Mouse (Mus musculus) ES-Bruce4 (cell line): Measurements from ENCODE around the gene Mab21l3. TPM values are rescaled to one million over a fixed set of nuclear protein-coding genes. Genes with fewer than 3 reads are reported as not detected.

Experiments used
- H3K27ac ChIP-seq: 2 replicates; pipeline ENCODE4 v1.5.1; 2012; ENCODE audit warnings: low read length, inconsistent platforms; ENCODE audit not compliant: insufficient read depth
- H3K27me3 ChIP-seq: 2 replicates; pipeline ENCODE4 v1.6.1; 2012; ENCODE audit warnings: mild to moderate bottlenecking, low read length, inconsistent platforms; ENCODE audit not compliant: control insufficient read depth, poor library complexity, insufficient read depth, severe bottlenecking
- H3K36me3 ChIP-seq: 2 replicates; pipeline ENCODE4 v1.6.1; 2012; ENCODE audit warnings: inconsistent platforms, mild to moderate bottlenecking, low read length, moderate library complexity; ENCODE audit not compliant: control insufficient read depth, poor library complexity, insufficient read depth, severe bottlenecking
- H3K4me1 ChIP-seq: one replicate; pipeline ENCODE4 v1.8.1; 2011; ENCODE audit warnings: low read length; ENCODE audit not compliant: control insufficient read depth, insufficient read depth
- H3K4me3 ChIP-seq: 2 replicates; pipeline ENCODE4 v1.5.1; 2011; ENCODE audit warnings: low read depth, mild to moderate bottlenecking, low read length
- H3K9ac ChIP-seq: 2 replicates; pipeline ENCODE4 v1.6.1; 2012; ENCODE audit warnings: low read depth, mild to moderate bottlenecking, inconsistent platforms; ENCODE audit not compliant: poor library complexity, severe bottlenecking
- H3K9me3 ChIP-seq: replicated peaks from 2 replicates; pipeline ENCODE4 v1.6.1; 2012; ENCODE audit warnings: mild to moderate bottlenecking, low read length, inconsistent platforms; ENCODE audit not compliant: control insufficient read depth, poor library complexity, insufficient read depth, severe bottlenecking
- CTCF ChIP-seq: IDR thresholded peaks from one replicate; pipeline ENCODE4 v1.8.1; 2011; ENCODE audit warnings: low read depth, low read length
- EP300 ChIP-seq: IDR thresholded peaks from 2 replicates; pipeline ENCODE4 v1.6.1; 2011; ENCODE audit warnings: low read depth, low read length; ENCODE audit not compliant: insufficient read depth
- POLR2A ChIP-seq: IDR thresholded peaks from one replicate; pipeline ENCODE4 v1.8.1; 2011; ENCODE audit warnings: low read length; ENCODE audit not compliant: insufficient read depth
- polyA plus RNA-seq: library from polyadenylated mRNA; stranded (reverse); fragments of >200 nt; gene quantifications from 2 replicates; pipeline ENCODE4 v1.2.4, GENCODE M21; 2011; ENCODE audit warnings: low read depth; ENCODE audit not compliant: missing spikeins, insufficient read depth, insufficient read length

Mab21l3 gene
- polyA plus RNA-seq, 1 experiment: 3.8 TPM

DNA sequence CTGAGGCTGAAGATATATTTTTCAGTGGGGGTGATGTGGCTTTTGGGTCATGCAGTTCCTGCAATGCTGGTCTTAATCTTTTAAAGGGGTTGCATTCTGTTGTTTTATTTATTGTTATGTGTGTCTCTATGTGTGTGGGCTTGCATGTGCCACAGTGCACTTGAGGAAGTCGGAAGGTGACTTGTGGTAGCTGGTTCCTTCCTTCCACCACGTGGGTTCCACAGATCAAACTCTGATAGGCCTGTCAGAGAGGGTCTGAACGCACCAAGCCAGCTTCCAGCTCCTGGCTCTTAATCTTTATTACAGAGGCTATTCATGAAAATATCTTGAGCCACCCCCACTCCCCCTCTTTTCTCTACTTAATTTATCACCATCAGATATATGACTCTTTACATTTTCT, 35.1 kb upstream of the Mab21l3 start:
- H3K4me1 ChIP-seq: no peaks in the 10 kb centered on the region
- no peaks in the 10 kb centered on the region for H3K36me3 ChIP-seq
- no peak overlapping the region for H3K27ac ChIP-seq
- H3K9ac ChIP-seq: no peak overlapping the region
- no peak overlapping the region for H3K4me3 ChIP-seq
- TF ChIP-seq EP300 (no peak), POLR2A (no peak), CTCF (no peak)
- no peaks in the 10 kb centered on the region for H3K9me3 ChIP-seq
- H3K27me3 ChIP-seq: no peaks in the 10 kb centered on the region

DNA sequence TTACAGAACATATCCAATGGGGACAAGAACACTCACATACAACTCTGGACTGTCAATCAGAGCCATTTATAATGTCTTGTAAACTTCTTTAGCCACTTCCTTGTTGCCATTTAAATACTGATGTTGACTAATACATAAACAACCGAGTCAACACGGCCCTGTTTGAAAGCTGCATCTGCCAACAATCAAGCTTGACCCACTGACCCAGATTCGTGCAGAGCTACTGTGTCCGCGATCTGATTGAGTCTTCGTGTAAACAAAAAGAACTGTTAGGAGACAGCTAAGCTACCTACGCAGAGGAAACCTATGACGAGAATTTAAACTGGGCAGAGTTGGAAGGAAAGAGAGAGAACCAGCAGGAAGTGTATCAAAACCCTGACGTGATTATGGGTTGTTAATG, 33.0 kb upstream of the Mab21l3 start:
- Histone ChIP-seq H3K27me3 (no peaks in the 10 kb centered on the region), H3K27ac (no peak overlapping the region), H3K4me3 (no peak overlapping the region), H3K36me3 (no peaks in the 10 kb centered on the region), H3K9me3 (no peaks in the 10 kb centered on the region), H3K9ac (no peak overlapping the region), H3K4me1 (no peaks in the 10 kb centered on the region)
- TF ChIP-seq CTCF: no peak

DNA sequence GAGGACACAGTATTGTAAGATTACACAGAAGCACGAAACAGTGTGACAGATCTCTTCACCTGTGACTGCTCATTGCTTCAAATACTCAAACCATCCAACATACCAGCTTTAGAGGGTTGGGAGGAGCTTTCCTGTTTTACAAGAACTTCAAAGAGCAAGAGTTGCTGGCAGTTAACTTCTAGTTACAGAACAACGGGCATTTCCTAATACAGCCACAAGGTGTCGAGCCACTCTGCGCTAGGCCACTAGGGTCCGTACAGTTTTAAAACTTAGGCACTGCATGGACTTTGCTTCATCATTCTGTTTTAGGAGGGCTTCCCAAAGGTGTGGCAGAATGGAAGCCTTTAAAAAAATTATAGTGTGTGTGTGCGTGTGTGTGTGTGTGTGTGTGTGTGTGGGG, 32.1 kb upstream of the Mab21l3 start:
- no peak for TF ChIP-seq POLR2A
- TF ChIP-seq EP300: no peak
- TF ChIP-seq CTCF: peak; percentile 30
- no peaks in the 10 kb centered on the region for H3K4me1 ChIP-seq
- H3K36me3 ChIP-seq: no peaks in the 10 kb centered on the region
- no peaks in the 10 kb centered on the region for H3K27me3 ChIP-seq
- H3K9ac ChIP-seq: no peak overlapping the region
- H3K27ac ChIP-seq: no peak overlapping the region
- no peaks in the 10 kb centered on the region for H3K9me3 ChIP-seq
- no peak overlapping the region for H3K4me3 ChIP-seq

DNA sequence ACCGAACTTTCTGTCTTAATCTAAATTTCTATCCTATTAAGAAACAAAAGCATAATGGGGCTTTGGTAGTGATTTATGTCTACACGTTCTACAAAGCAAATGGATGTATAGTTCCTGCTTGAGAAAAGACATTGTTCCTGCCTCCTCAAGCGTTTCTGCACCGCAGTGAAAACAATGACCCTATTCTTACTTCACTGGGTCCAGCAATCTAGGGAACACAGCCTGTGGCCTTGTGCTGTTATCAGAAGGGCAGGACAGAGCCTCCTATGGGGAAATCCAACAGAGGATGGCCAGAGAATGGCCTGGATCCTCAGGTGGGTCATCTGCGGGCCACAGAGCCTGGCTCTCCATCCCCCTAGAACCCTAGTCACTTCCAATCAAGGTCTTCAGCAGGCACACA, 29.4 kb upstream of the Mab21l3 start:
- no peaks in the 10 kb centered on the region for H3K4me1 ChIP-seq
- H3K27ac ChIP-seq: no peak overlapping the region
- no peak overlapping the region for H3K4me3 ChIP-seq
- H3K27me3 ChIP-seq: no peaks in the 10 kb centered on the region
- no peak overlapping the region for H3K9ac ChIP-seq
- H3K9me3 ChIP-seq: no peaks in the 10 kb centered on the region
- H3K36me3 ChIP-seq: no peaks in the 10 kb centered on the region
- TF ChIP-seq POLR2A: no peak
- no peak for TF ChIP-seq EP300
- TF ChIP-seq CTCF: no peak

DNA sequence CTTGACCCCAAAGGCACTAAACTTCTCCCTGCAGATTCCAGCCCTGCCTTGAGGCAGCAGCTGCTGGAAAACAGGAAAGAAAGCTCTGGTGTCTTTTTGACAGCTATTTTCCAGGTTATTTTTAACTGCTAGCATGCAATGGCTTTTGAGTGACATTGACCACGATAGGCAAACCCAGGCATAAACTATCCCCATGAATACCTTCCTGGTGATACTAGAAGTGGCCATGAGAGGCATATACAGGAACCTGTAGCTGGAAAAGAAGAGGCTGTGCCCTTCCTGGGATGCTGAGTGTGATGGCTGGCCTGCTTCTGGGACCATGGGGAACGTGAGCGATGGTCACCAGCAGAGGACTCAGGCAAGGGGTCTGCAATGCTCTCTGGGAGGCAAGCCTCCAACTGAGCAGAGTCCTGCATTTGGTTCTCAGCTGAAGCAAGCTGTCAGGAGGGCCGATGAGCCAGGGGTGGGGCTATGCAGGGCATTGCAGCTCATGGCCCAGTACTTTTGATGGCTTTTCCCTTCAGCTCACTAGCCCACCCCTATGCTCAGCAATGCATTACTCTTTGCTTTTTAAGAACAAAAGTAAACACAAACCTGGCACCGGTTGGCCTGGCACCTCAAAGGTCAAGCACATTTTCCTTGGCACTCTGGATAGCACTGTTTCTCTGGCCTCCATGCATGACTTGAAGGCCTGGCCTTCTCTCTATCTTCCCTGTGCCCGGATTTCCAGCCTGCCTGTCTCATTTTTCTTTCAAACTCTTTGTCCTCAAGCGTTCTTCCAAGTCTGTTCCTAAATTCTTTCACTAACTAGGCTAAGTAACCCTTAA, 27.9 kb upstream of the Mab21l3 start:
- Histone ChIP-seq H3K9me3 (no peaks in the 10 kb centered on the region), H3K27ac (no peak overlapping the region), H3K9ac (no peak overlapping the region), H3K4me1 (no peaks in the 10 kb centered on the region), H3K27me3 (no peaks in the 10 kb centered on the region), H3K36me3 (no peaks in the 10 kb centered on the region), H3K4me3 (no peak overlapping the region)
- no peak for TF ChIP-seq EP300
- TF ChIP-seq CTCF: no peak

DNA sequence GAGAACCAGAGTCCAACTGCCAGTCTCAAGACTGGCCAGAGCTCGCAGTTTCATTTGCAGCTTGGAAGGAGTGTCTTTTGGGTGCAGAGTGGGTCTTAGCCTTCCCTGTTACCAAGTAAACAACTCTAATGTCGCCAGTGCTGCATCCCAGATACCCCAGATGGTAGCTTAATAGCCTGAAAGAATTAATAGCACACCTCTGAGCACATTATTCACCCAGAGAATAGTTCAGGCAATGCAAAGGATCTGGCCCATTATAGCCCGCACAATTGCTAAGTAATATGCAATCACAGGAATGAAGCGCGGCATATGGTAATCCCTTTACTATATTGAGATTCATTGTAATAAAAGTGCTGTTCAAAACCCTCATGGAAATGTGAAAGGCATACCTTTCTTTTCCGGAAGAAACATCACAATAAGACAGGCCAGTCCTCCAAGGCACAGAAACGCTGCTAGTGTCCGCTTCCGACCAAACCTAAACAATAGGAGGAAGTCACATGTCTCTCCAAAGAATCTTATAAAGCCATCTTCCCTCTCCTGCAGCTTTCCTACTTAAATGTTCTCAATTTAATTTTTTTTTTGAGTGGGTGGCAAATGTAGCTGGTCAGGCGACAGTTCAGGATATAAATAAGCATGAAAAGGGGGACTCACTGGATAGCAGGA, 26.6 kb upstream of the Mab21l3 start:
- no peak overlapping the region for H3K27ac ChIP-seq
- no peaks in the 10 kb centered on the region for H3K9me3 ChIP-seq
- no peaks in the 10 kb centered on the region for H3K27me3 ChIP-seq
- no peak overlapping the region for H3K9ac ChIP-seq
- TF ChIP-seq CTCF (no peak), EP300 (no peak), POLR2A (no peak)
- H3K36me3 ChIP-seq: no peaks in the 10 kb centered on the region
- no peak overlapping the region for H3K4me3 ChIP-seq
- no peaks in the 10 kb centered on the region for H3K4me1 ChIP-seq
